Mouse (Mus musculus) right cerebral cortex, postnatal 25 days (tissue): ENCODE measurements at regions not wholly inside any gene's neighbourhood (a gene's known extent, or its start where the extent isn't known, plus 50 kb on each side); places are given as distances from the start of the nearest gene placed in this dataset.

Source experiments
- DNase-seq: peaks from one replicate; pipeline ENCODE4 v3.0.0; 2022

DNA sequence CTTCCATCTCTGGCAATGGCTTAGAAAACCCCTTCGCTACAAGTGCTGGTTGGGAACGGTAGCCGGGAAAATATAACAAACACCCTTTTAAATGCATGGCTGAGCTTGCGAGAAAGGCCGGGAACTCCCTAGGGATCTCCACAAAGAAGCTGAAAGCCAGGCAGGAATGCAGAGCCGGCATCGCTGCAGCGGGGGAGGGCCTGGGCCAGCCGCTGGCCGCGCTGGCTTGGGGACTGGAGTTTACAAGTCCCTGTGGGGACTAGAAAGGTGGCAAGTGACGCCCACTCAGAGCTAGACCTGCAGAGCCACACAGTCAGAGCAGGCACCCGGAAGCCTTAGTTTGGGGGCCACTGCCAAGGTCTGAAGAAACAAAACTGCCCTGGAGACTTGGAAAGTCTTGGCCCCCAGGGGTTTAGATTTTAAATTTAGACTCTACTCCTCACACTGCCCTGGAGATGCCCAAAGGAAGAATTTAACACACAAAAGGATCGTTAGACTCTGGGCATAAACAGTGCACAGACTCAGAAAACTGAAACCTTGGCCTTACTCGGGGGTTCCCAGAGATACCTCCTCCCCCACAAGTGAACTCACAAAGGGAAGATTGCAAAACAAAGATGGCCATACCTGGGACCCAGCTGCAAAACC is 59.4 kb downstream of the 1700001O22Rik start:
- no peak for DNase-seq

DNA sequence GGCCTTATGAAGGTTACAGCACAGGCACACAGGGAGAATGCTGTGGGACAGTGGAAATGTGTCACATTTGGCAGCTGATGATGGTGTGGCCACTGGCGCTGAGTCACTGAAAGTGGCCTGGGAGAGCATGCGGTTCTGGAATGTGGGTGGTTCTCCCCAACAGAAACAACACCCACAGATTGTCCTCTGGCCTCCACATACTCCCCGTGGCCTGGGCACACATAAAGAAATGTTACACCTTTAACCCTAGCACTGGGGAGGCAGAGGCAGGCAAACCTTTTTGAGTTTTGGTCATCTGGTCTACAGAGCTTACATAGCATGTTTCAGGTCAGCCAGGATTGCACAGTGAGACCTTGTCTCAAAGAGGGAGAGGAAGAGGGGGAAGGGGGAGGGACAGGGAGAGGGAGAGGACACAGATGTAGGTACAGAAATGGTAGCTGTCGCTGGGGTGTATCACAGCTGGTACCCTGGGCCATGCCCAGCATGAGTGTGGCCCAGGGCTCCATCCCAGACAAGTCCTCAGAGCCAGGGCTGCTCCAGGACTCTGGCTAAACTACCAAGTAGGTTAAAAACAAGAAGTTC is 60.1 kb downstream of the 1700001O22Rik start:
- DNase-seq, result no peak

DNA sequence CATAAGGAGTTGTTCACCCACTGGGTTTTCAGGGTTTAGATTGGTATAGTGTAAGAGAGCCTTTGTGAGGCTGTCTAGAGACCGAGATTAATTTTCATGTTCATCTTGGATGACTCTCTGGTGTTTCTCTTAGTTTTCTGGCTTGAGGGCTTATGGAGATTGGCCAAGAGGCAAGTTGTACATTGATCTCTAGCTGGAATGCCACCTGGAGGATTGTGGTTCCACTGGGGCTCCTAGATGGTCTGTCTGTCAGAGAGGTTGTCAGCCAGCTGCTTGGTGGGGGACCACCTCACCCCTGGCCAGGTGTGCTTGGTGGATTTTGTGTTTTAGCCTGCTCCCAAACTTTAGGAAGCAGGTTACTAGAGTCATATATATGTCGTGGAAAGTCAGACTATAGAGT is 62.0 kb downstream of the 1700001O22Rik start:
- no peak for DNase-seq

GRCm38 (mm10) chr2:30737759-30738158 is 65.7 kb downstream of the 1700001O22Rik start:
- no peak for DNase-seq

- no peak for DNase-seq
These were observed 66.8 kb downstream of the 1700001O22Rik start for GRCm38 (mm10) chr2:30736705-30737104.

GRCm38 (mm10) chr2:30736236-30736635 is 67.2 kb downstream of the 1700001O22Rik start:
- no peak for DNase-seq

GRCm38 (mm10) chr2:30733853-30734252 is 69.6 kb downstream of the 1700001O22Rik start:
- DNase-seq, result no peak

DNA sequence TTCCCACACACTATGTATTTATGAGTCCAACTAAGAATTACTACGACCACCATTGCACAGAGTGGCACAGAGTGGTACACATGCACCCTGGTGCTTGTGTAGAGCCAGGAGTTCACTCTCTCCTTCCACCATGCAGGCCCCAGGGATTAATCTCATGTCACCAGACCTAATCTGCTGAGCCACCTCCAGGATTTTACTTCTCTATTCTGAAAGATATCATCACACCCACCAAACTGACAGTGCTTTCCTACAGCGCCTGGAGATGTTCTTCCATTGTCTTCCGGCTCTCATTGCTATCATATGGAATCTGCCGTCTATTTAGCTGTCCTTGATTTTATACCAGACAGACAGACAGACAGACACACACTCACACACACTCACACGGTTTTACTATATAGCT is 71.6 kb downstream of the 1700001O22Rik start:
- DNase-seq, result no peak

- DNase-seq, result no peak
These were observed 75.5 kb downstream of the 1700001O22Rik start for GRCm38 (mm10) chr2:30727948-30728347.

GRCm38 (mm10) chr2:30725601-30726489 is 77.6 kb downstream of the 1700001O22Rik start:
- DNase-seq, result no peak

GRCm38 (mm10) chr2:30725186-30725585 is 78.3 kb downstream of the 1700001O22Rik start:
- no peak for DNase-seq

- no peak for DNase-seq
These were observed 78.9 kb downstream of the 1700001O22Rik start for GRCm38 (mm10) chr2:30724521-30724920.

DNA sequence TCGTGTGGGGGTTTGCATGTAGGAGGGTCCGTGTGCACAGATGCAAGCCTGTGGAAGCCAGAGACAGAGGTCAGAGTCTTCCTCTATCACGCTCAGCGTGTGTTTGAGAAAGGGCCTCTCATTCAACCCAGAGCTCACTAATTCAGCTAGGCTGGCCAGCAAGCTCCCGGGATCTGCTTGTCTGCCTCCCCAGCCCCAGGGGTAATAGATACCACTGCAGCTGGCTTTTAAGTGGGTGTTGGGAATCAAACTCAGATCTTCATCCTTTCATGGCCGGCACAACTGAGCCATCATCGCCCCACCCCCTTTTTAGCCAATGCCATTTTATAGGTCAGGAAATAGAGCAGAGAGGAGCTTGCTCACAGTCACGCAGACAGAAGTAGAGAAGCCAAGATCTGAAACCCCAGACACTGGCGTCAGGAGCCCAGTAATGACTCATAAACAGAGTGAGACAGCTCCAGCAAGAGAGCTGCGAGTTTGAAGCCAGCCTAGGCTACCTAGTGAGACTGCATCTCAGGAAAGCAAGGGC is 80.3 kb downstream of the 1700001O22Rik start:
- no peak for DNase-seq

GRCm38 (mm10) chr2:30722263-30723050 is 81.0 kb downstream of the 1700001O22Rik start:
- DNase-seq, result no peak

DNA sequence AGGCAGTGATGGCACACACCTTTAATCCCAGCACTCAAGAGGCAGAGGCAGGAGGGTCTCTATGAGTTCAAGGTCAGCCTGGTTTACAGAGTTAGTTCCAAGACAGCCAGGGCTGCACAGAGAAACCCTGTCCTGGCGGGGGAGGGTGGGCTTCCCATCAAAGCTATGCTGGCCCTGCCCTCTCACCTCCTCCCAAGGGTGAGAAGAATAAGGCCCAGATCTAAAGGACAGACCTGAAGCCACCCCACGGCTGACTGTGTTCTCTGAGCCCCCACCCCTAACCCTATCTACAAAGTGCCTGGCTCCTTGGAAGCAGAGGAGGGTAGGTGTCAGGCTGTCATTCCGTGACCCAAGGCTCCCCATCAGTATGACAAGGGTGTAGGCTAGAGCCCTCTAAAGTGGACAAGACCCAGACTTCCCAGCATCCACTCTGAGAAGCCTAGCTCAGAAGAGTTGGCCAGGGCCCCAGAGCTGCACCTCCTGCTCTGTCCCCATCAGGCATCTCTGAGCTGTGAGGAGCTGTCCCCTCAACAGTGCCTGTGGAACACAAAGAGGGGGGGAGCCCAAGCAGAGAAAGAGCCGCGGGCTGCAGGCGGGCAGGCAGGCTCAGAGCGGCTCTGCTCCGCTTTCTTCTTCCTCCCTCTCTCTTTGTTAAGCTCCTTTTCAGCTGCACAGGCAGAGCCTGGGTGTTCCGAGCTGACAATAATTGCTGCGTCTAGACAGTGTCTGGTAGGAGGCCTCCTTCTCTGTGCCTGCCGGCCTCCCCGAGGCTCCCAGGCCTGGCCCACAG is 81.8 kb downstream of the 1700001O22Rik start:
- no peak for DNase-seq

GRCm38 (mm10) chr2:30721048-30721461 is 82.4 kb downstream of the 1700001O22Rik start:
- DNase-seq, result no peak

- DNase-seq, result no peak
These were observed 83.2 kb downstream of the 1700001O22Rik start for GRCm38 (mm10) chr2:30720291-30720690.

DNA sequence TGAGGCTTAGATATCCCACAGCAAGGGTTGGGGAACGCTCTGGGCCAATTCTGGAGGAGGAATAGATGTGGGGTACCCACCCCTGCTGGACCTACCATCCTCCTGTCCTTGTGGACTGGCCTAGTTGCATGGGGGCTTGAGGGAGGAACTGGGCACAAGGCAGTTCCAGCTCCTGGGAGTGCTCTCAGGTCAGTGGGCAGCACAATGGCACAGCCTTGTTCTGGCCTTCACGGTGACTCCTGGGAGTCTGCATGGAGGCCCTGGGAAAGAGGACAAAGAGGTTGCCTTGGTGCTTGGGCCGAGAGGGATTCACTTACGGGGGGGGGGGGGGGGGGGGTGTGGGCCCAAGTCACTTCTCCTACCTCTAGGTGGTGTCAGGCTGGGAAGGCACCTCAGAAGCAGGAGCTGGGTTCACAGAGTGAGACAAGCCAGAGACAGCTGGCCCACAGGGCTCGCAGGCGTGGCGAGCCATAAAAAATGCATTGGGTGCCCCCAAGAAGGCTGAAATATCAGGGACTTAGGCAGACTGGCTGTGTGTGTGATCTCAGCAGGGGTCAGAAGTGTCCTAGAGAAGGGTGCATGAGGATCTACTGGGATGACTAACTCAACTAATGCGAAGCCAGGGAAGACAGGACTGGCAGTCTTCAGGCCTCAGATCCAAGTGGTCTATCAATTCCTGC is 83.7 kb downstream of the 1700001O22Rik start:
- no peak for DNase-seq

GRCm38 (mm10) chr2:30718741-30719381 is 84.6 kb downstream of the 1700001O22Rik start:
- peak; percentile 87 for DNase-seq

DNA sequence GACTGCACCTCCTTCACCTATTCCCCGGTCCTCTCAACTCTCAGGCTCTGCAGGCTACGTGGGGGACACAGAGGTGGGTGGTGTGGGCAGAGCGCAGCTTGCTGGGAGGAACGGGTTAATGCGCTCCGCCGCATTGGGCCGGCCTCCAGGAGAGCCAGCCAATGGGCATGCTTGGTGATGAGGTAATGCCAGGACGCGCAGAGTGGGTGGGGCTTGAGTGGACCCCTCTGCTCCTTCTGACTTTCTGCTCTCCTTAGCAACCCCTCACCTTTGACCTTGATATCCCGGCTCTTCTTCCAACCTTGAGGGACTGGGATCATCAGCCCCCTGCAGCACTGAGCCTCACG is 85.2 kb downstream of the 1700001O22Rik start:
- DNase-seq, result peak; percentile 91
